Mouse (Mus musculus): Measurements from ENCODE around the gene Thumpd2. TPM values are rescaled to one million over a fixed set of nuclear protein-coding genes. Genes with fewer than 3 reads are reported as not detected.
A peak's percentile ranks its signal among the peaks of the same experiment; 100 is the strongest.

Gene Thumpd2
- total and polyA plus RNA-seq, 2 experiments from 2014 or later, result 4.9 to 6.2 TPM

DNA sequence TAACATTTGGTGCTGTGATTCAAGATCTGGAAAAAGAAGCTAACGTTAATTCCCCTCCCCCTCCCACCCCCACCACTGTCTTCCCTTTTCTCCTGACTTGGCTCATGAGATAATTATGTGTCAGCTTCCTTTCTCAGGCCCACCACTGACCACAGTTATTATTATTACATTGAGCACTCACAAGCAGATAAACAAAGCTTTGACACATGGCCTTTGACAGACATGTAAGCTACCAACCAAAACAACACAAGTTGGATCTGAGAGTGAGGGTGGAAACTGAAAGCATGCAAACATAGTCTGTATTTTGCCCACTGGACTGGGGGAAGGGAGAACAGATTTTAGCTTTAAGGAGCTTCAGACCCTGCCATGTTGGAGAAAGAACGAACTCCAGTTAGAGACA lies 67.7 kb downstream of the Thumpd2 start:
- H3K4me1 ChIP-seq (ENCODE audit: insufficient read depth), result no peaks in the 10 kb centered on the region
- H3K27me3 ChIP-seq (ENCODE audit: insufficient read depth, low read length), result no peaks in the 10 kb centered on the region
- H3K9me3 ChIP-seq (ENCODE audit: low read length), result no peaks in the 10 kb centered on the region
- DNase-seq, result no peak
- TF ChIP-seq CTCF (IDR thresholded peaks at IDR 0.05; ENCODE audit: low read depth), result no peak
- 58% methylated on average over 2 of the region's 2 CpGs for WGBS
- ATAC-seq, result no peak
- H3K36me3 ChIP-seq (ENCODE audit: insufficient read depth), result no peaks in the 10 kb centered on the region
- no peak overlapping the region for H3K4me3 ChIP-seq (ENCODE audit: low read depth, low read length)
- H3K27ac ChIP-seq (ENCODE audit: low read depth, low read length), result no peak overlapping the region
- H3K4me2 ChIP-seq (ENCODE audit: low read depth), result no peak overlapping the region
- H3K9ac ChIP-seq, result no peak overlapping the region

DNA sequence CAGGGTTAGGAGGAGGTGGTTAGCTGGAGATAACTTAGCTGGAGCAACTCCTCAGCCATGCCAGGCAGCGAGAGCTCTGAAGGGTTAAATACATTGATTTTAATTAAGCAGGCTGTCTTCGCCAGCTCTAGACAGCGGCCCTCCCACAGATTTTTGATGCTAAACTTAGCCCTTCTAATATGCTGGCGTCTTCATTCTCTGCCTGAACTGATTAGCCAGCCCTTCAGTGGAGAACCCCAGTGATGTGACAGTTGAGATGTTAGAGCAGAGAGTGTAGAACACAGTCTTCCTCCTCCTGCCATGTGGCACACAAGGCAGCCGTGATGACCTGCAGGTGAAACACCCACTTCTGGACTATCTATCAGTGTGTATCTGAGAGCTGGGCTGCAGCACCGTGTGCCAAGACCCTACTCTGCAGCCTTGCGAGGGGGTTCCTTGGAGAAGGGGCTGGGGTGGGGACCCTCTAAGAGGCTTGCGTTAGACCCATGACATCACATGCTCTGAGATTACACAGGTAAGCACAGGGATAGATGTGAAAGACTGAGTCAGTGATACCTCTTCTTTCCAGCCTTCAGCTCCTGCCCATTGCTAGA lies 73.3 kb downstream of the Thumpd2 start:
- no peak for TF ChIP-seq CTCF (IDR thresholded peaks at IDR 0.05; ENCODE audit: low read depth)
- DNase-seq (no peak), ATAC-seq (peak; percentile 85)
- H3K9me3 ChIP-seq (ENCODE audit: low read length), result no peaks in the 10 kb centered on the region
- 0 out of 2 replicates have a peak, but pooled peaks cover 4% of the 10 kb centered on the region for H3K4me1 ChIP-seq (ENCODE audit: insufficient read depth)
- H3K27me3 ChIP-seq (ENCODE audit: insufficient read depth, low read length), result no peaks in the 10 kb centered on the region
- H3K36me3 ChIP-seq (ENCODE audit: insufficient read depth), result no peaks in the 10 kb centered on the region
- no peak overlapping the region for H3K4me2 ChIP-seq (ENCODE audit: low read depth)
- no peak overlapping the region for H3K27ac ChIP-seq (ENCODE audit: low read depth, low read length)
- WGBS, result 52% methylated on average over 8 of the region's 8 CpGs
- no peak overlapping the region for H3K4me3 ChIP-seq (ENCODE audit: low read depth, low read length)
- no peak overlapping the region for H3K9ac ChIP-seq

DNA sequence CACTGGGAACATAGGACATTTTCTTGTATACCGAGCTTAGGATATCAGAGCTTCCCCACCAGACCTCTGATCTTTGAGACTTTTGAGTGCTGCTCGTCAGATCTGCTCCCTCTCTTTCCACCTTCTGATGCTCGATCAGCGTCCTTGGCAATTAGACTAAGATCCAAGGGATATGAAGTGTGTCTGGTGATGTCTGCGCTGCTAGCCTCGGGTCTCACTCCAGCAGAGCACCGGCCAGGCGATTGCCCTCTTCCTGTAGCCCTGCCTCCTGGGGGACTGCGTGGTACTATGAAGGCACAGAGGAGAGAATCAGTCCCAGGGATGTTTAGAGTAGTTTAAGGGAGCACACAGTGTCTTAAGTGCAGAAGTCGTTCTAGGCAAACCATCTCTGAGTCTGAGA lies 81.9 kb downstream of the Thumpd2 start:
- no peaks in the 10 kb centered on the region for H3K36me3 ChIP-seq (ENCODE audit: insufficient read depth)
- WGBS, result 79% methylated on average over 10 of the region's 10 CpGs
- ATAC-seq, result no peak
- no peak overlapping the region for H3K9ac ChIP-seq
- no peak for DNase-seq
- no peaks in the 10 kb centered on the region for H3K9me3 ChIP-seq (ENCODE audit: low read length)
- peaks cover 10% of the 10 kb centered on the region; the same call in 1 of the 2 replicates for H3K4me1 ChIP-seq (ENCODE audit: insufficient read depth)
- no peak for TF ChIP-seq CTCF (IDR thresholded peaks at IDR 0.05; ENCODE audit: low read depth)
- no peaks in the 10 kb centered on the region for H3K27me3 ChIP-seq (ENCODE audit: insufficient read depth, low read length)
- H3K27ac ChIP-seq (ENCODE audit: low read depth, low read length), result peak overlapping the region; percentile 54; the same call in 1 of the 2 replicates
- H3K4me3 ChIP-seq (ENCODE audit: low read depth, low read length), result no peak overlapping the region
- peak overlapping the region; percentile 4; the same call in 1 of the 2 replicates for H3K4me2 ChIP-seq (ENCODE audit: low read depth)

DNA sequence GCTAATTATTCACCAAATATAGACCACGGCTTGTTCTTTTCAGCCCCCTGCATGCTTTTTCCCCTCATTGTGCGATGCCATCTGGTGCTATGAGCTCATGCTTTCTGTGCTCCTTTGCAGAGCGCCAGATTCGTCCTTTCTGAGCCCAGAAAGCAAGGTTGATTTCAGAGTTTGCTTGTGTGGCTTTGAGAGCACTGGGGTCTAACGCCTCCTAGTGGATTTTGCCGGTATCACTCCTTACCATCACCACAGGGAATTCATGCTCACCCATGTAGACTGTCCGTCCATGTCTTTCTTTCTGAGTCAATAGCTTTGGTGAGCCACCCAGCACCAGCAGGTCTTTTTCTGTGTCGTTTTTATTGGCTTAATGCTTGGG lies 82.5 kb downstream of the Thumpd2 start:
- Histone ChIP-seq H3K4me1 (ENCODE audit: insufficient read depth) (peaks cover 10% of the 10 kb centered on the region; the same call in 1 of the 2 replicates), H3K9me3 (ENCODE audit: low read length) (no peaks in the 10 kb centered on the region), H3K4me2 (ENCODE audit: low read depth) (peak overlapping the region; percentile 26), H3K9ac (peak overlapping the region; percentile 43), H3K36me3 (ENCODE audit: insufficient read depth) (no peaks in the 10 kb centered on the region), H3K27ac (ENCODE audit: low read depth, low read length) (peak overlapping the region; percentile 87), H3K4me3 (ENCODE audit: low read depth, low read length) (no peak overlapping the region), H3K27me3 (ENCODE audit: insufficient read depth, low read length) (no peaks in the 10 kb centered on the region)
- DNase-seq, result peak; percentile 94
- 3% methylated on average over 8 of the region's 8 CpGs for WGBS
- peak; percentile 97 for ATAC-seq
- TF ChIP-seq CTCF (IDR thresholded peaks at IDR 0.05; ENCODE audit: low read depth), result peak; percentile 95

DNA sequence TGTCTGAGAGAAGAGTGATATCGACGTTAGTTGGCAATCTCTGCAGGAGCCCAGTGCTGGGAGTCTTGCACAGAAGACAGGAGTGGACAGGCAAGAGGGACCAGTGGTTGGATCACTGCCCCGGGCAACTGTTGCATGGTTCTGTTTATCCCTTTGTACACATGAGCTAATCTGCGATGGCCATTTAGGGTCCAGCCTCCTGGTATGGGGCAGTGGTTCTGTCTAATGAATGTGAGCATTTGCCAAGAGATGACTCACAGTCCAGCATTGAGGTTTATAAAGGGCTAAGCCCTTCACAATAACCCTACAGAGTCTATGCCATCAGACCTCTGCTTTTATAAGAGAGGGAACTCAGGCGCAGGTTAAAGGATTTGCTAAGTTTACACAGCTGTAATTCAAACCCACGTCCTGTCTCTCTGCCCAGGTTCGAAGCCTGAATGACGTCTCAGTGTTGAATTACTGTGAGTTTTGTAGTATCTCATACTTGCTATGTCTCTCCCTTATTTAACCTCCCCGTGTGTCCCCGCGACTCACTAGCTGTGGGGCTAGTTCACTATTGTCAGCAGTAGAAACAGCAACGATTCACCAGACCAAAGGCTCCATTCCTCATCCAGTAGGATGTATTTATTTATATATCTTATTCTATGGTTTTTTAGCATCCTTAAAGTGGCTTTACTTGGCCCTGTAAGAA lies 83.0 kb downstream of the Thumpd2 start:
- Histone ChIP-seq H3K9me3 (ENCODE audit: low read length) (no peaks in the 10 kb centered on the region), H3K4me2 (ENCODE audit: low read depth) (peak overlapping the region; percentile 26), H3K36me3 (ENCODE audit: insufficient read depth) (no peaks in the 10 kb centered on the region), H3K27ac (ENCODE audit: low read depth, low read length) (peak overlapping the region; percentile 87), H3K4me1 (ENCODE audit: insufficient read depth) (peaks cover 10% of the 10 kb centered on the region; the same call in 1 of the 2 replicates), H3K27me3 (ENCODE audit: insufficient read depth, low read length) (no peaks in the 10 kb centered on the region), H3K9ac (peak overlapping the region; percentile 43), H3K4me3 (ENCODE audit: low read depth, low read length) (no peak overlapping the region)
- WGBS, result 13% methylated on average over 12 of the region's 12 CpGs
- DNase-seq (peak; percentile 45), ATAC-seq (peak; percentile 49)
- TF ChIP-seq CTCF (IDR thresholded peaks at IDR 0.05; ENCODE audit: low read depth), result no peak

DNA sequence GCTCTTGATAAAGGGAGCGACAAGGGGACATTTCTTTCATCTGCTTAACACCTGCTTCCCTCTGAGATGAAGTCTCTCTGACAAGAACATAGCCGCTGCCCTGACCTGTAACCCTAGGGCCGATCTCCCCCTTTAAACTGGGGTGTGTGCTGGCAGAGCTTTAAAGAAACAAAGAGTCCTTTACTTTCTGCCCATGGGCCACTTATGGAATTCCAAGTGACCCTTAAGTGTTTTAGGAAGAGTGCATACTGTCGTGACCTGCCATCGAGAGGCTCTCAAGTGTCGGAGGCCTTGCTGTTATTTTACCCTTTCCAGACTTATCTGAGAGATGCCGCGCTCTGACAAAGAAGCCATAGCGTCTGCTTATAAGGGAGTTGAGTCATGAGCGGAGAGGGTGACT lies 84.8 kb downstream of the Thumpd2 start:
- TF ChIP-seq CTCF (IDR thresholded peaks at IDR 0.05; ENCODE audit: low read depth), result no peak
- WGBS, result 84% methylated on average over 10 of the region's 10 CpGs
- no peak for ATAC-seq

DNA sequence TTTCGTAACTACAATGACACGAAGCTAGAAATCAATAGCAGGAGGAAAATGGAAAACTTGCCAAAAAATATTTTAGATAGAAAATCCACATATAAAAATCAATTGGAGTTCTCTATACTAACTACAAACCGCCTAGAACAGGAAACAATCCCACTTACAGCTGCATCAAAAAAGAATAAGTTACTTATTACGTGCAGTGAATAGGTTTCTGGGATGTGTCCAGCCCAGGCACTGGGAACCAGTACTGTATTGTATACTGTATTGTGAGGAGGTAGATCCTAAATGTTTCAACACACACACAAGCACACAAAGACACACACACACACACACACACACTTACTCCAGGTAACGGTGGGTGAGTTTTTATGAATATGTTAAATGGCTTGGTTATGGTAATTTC lies 87.6 kb downstream of the Thumpd2 start:
- no peak overlapping the region for H3K4me2 ChIP-seq (ENCODE audit: low read depth)
- peaks cover 9% of the 10 kb centered on the region; the same call in 1 of the 2 replicates for H3K4me1 ChIP-seq (ENCODE audit: insufficient read depth)
- no peak for TF ChIP-seq CTCF (IDR thresholded peaks at IDR 0.05; ENCODE audit: low read depth)
- no peak overlapping the region for H3K9ac ChIP-seq
- ATAC-seq, result no peak
- H3K36me3 ChIP-seq (ENCODE audit: insufficient read depth), result no peaks in the 10 kb centered on the region
- no peak overlapping the region for H3K27ac ChIP-seq (ENCODE audit: low read depth, low read length)
- no peaks in the 10 kb centered on the region for H3K27me3 ChIP-seq (ENCODE audit: insufficient read depth, low read length)
- no peaks in the 10 kb centered on the region for H3K9me3 ChIP-seq (ENCODE audit: low read length)
- H3K4me3 ChIP-seq (ENCODE audit: low read depth, low read length), result no peak overlapping the region
- no peak for DNase-seq
- 64% methylated on average over 5 of the region's 5 CpGs for WGBS

More for the DNA sequence above, 84.8 kb downstream of the Thumpd2 start:
- Histone ChIP-seq H3K4me1 (ENCODE audit: insufficient read depth) (peaks cover 10% of the 10 kb centered on the region; the same call in 1 of the 2 replicates), H3K9me3 (ENCODE audit: low read length) (no peaks in the 10 kb centered on the region), H3K36me3 (ENCODE audit: insufficient read depth) (no peaks in the 10 kb centered on the region), H3K9ac (no peak overlapping the region), H3K27me3 (ENCODE audit: insufficient read depth, low read length) (no peaks in the 10 kb centered on the region), H3K4me3 (ENCODE audit: low read depth, low read length) (no peak overlapping the region), H3K27ac (ENCODE audit: low read depth, low read length) (no peak overlapping the region), H3K4me2 (ENCODE audit: low read depth) (no peak overlapping the region)
- no peak for DNase-seq

Other genes with a start within 250 kb of the Thumpd2 start
- gene Tmem178, start 120.5 kb downstream of the Thumpd2 start, total RNA-seq (2014; rRNA removed), result 33.3 and 35.2 TPM in 2 replicates
- 34.0 and 34.6 TPM in 2 replicates for gene Tmem178, start 120.5 kb downstream of the Thumpd2 start, polyA plus RNA-seq (2015; fragmentation: Nextera tagmentation; extraction: Ambion mirVana)

Measured in forebrain, postnatal 0 days (tissue).